Mouse (Mus musculus): Measurements from ENCODE around the gene Hspa8.
"Not testable (repeated sequence)": the region's sequence is repeated elsewhere in the genome, so short reads cannot be mapped to it uniquely, and the experiment has no call there.

The Hspa8 gene

DNA sequence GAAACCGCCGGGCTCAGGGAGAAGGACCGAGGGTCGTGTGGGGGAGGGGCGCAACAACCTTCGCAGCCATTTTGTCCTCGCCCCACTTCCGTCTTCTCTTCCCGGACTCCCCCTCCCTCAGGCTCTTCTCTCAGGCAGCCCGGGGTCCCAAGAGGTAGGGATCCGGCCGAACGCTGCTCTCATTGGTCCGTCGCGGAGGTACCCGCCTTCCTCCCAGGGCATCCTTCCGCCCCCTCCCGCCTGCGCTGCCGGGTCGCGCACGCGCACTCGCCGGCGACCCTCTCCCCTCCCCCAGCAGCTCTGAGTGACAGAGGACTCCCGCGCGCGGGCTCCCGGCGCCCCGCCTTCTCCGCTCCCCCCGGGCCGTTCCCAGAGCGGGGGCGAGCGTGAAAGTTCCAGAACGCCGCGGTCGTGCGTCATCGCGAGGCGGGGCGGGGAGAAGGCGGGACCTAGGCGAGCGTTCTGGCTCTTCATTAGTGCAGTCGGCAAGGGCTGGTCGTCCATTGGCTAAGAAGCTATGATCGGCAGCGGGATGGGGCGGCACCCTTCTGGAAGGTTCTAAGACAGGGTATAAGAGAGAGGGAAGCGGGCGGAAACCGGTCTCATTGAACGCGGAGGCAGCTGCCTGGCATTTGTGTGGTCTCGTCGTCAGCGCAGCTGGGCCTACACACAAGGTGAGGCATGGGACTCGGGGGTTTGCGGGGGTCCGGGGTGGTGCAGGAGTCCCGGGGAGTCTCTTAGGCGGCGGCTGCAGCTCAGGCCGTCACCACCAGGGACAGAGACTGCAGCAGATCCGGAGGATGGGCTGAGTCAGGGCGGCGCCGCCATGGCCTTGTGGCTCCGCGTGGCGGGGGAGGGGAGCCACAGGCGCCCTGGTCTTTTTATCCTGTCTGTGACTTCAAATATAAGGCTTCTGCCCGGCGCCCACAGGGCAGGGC lies at the start of gene Hspa8:
Hspa8 (plus strand) TSS at position 310 of the 938 bp plus-strand sequence.
- peak; percentile 100 for DNase-seq

DNA sequence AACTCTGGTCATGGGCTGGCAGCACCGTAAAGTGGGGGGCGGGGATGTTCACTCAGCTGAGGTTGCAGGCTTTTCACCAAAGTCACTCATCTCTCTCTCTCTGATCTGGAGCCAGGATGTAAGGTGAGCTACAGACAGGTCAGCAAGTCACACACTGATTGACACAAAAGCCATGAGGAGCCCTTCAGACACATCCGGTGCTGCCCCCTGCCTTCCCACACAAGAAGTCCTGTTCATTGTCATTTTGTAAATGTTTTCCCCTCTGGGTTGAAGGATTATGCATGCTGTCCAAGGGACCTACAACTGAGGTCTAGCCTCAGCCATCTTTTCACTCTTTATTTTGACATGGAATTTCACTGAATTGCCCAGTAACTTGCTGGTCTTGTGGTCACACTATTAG lies 49.0 kb upstream of the Hspa8 start:
- no peak for DNase-seq

DNA sequence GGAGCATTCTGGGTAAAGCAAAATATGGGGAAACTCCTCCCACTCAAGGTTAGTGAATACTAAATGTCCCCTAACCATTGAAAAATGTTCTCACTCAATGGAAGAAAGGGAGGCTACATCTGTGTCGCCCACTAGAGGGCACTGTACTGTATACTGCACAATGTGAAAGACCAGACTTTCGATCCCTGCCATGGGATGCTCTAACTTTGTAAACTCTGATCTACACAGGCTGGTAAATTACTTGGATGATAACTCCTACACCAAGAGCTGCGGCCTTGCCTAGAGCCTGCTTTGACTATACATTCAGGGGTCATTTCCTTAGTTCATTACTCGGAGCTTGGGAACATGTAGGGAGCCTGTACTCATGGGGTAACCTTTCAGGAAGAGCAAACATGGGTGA lies 44.4 kb upstream of the Hspa8 start:
- peak; percentile 39 for DNase-seq

DNA sequence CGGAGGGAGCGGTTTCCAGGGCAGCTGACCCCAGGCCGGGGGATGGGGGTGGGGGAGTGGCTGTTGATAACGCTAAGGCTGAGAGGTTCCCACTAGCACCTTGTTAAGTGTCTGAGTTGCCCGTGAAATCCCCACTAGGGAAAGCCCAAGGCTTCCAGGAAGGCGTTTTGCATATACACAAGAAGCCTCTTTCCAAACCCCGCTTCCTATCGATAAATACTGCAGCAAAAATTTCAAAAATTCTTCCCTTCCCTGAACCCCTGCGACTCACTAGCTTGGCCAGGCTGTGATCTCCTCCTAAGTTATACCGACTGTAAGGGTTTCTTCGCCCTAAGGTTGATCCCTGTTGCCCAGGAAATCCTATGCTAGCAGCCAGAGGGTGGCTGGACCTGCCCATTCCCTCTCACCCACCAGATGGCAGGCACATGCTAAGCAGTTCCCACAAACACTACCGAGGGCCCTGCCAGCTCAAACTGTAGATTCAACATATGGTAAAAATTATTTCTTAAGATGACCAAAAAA lies 43.6 kb upstream of the Hspa8 start:
- peak; percentile 70 for DNase-seq

DNA sequence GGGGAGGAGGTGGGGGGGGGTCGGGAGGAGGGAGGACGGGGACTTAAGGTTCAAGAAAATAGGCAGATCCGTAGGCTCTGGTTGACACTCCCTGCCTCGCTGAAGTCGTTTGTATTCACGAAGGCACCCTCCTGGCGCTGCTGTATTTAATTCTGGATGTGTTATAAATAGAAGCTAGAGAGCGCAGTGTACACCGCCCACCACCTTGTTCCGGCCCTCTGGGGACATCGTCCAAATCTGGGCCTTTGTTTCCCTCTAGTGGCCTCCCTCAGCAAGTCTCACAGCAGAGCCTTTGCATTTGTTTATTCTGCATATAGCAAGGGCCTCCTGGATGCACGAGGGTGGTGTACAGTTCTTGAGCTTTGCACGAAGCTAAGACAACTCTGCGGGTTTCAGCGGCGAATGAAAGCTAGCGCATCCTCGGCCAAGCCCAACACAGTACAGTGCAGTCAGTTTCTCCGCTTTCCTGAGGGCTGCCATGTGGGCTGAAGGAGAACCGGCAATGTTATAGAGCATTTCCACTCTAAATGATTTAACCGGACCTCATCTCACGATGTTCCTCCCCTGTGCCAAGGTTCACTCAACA lies 43.0 kb upstream of the Hspa8 start:
- peak; percentile 92 for DNase-seq

DNA sequence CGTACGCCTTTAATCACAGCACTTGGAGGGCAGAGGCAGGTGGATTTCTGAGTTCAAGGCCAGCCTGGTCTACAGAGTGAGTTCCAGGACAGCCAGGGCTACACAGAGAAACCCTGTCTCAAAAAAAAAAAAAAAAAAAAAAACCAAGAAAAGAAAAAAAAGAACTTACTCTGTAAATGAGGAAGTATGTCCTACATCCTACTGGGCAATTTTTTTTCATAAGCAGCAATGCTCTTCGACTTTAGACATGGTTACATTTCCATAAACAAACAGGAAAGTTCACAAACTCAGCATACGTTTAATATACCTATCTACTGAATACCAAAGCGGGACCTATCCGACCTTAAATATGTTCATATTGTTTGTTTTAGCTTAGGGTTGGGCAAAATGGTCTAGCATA lies 38.4 kb upstream of the Hspa8 start:
- no peak for DNase-seq

DNA sequence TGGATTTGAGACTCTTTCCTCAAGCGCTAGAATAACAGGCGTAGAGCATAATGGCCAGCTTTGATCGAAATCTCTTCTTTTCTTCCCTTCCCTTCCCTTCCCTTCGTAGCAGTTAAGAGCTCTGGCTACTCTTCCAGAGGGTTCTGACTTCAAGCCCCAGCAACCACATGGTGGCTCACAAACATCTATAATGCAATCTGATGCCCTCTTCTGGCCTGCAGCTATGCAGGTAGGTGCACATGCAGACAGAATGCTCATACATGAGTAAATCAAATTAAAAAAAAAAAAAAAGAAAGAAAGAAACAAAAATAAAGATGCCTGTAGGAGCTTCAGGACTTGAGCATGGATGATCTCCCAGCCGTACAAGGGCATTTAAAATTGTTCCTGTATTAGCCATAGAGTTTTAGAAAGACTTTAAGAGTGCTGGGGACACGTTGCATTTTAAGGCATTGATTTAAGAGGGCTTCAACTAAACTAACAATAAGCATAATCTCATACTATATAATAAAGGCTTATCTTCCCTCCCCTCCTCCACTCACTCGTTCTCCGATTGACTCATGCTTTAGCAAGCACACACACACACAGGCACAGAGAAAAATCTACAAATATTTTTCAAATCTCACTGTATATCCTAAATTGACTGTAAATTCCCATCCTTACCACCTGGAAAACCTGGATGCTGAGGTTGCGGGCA lies 35.8 kb upstream of the Hspa8 start:
- DNase-seq, result no peak

DNA sequence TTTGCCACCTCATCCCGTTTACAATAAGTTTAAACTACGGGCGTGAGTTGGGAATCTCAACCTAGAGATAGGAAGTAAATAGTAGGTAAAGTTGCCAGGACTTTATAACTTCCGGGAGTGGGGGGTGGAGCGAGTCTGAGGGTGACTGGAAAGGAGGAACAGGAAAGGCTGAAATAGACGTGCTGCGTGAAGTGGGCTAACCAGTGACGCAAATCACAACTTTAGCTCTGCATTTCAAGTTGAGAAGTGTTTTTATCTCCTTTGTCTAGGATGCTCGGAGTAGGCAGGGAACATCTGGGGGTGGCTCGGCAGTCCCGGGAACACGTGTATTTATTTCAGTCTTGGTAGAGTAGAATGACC lies 35.2 kb upstream of the Hspa8 start:
- peak; percentile 88 for DNase-seq

DNA sequence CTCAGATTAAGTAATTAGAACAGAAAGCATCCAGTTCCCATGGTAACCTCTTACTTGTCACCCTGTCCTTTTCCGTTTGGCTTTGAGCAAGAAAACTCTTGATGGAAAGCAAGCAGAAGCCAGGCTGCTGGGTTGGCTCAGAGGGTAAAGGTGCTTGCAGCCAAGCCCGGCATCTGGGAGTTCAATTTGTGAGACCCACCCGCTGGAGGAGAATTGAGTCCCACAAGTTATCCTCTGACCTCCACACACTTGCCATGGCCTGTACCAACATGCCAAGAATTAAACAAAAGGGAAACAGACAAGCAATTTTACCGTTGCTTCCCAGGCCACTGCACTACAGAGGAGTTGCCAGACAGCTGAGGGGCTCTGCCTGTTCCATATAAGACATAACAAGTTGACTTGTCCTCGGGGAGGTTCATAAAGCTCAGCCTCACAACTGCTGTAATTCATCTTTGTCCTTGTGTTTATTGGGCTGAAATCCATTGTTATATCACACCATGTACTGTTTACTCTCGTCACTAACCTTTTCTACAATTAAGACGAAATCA lies 34.7 kb upstream of the Hspa8 start:
- no peak for DNase-seq

DNA sequence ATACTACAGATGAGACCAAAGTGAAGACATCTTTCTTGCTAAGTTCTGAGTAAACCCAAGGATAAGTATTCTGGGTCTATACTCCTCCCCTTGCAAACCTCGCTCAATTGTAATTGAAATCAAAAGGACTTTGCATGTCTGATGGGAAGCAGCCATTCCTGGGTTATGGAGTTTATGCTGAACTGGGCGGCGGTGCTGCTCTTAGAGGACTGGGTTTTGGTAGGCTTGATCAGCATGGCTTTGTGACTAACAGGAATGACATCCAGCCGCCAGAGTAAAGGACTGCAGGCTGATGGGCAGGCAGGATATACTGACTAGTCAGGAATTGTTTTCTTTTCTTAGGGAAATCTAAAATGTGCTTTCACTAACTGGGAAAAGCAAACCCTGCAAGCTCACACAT lies 32.8 kb upstream of the Hspa8 start:
- no peak for DNase-seq

DNA sequence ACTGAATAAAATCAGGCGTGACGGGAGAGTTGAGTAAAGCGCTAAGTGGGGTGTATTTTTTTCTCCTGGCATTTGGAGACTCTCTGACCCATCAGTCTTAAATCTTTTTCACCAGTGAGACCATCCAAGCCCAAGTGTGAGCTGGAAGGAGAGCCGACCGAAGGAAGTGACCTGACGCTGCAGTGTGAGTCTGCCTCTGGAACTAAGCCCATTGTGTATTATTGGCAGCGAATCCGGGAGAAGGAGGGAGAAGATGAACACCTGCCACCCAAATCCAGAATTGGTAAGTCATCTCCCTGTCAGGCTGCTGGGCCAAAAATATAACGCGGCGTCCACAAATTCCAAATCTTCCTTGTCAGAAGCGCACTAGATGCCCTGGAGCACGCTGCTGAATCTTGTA lies 28.5 kb upstream of the Hspa8 start:
- DNase-seq, result no peak

DNA sequence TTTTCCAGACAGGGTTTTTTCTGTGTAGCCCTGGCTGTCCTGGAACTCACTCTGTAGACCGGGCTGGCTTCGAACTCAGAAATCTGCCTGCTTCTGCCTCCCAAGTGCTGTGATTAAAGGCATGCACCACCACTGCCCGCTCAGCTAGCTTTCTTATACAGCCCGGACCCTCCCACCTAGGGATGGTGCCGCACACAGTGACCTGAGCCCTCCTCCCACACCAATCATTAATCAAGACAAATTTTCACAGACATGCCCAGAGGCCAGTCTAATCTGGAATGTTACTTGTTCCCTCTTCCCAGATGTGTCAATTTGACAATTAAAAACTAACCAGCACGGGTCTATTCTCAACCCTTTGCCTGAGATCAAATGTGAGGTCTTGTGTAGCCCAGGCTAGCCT lies 27.6 kb upstream of the Hspa8 start:
- not testable (repeated sequence) for DNase-seq

DNA sequence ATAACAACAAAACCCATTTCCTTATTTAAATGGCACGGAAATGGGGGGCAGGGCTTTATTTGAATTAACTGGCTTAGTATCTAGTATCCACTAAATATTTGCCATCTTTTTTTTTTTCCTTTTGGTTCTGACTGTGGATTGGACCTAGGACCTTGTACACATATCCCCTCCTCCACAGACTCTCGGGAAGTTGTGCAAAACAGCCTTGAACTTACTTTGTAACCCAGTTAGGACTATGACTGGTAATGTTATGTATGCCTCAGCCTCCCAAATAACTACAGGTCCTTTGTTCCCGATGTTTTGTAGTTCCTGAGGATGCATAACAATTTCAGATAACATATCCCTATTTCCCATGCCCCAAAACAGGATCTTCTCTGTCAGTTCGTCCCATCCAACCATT lies 26.9 kb upstream of the Hspa8 start:
- DNase-seq, result no peak

DNA sequence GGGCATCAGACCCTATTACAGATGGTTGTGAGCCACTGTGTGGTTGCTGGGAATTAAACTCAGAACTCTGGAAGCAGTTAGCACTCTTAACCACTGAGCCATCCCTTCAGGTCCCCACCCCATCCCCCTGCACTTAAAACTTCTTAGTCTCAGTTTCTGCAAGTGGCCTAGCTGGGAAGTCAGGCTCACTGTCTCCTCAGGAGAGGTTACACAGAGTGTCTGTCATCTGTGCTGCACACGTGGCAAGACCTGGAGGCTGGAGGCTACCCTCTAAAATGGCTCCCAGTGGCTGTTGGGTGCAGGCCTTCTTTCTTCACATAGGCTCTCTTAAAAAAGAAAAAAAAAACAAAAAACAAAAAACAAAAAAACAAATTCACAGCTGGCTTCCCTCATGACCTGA lies 24.7 kb upstream of the Hspa8 start:
- no peak for DNase-seq

DNA sequence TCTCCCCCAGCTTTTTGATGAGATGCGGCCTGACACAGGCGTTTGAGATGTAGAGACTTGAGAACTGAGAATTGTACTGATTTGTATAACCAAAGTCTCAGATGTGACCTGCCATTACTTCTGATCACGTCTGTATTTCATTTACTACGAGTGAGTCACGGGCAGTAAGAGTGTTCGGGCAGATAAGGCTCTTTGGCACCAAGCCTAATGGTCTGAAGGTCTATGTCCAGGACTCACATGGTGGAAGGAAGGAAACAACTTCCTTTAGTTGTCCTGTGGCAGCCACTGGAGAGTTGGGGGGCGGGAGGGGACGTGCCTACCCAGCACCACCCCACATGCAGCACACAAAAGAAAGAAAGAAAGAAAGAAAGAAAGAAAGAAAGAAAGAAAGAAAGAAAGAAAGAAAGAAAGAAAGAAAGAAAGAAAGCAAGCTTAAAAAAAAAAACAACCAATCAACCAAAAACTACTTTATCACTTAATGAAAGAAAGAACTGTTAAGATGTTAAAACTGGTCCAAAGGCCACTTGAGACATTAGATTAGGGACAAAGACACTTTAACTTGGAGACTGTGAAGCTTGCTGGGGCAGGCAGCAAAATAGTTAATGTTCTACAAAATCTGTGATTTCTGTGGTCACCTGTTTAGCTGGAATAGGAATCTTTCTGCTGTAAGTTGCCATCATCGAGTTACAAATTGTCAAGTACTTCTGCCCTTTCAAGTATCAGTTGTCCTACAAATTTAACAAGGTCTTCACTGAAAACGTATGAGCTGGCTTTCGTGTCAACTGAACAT lies 24.1 kb upstream of the Hspa8 start:
- DNase-seq, result no peak

DNA sequence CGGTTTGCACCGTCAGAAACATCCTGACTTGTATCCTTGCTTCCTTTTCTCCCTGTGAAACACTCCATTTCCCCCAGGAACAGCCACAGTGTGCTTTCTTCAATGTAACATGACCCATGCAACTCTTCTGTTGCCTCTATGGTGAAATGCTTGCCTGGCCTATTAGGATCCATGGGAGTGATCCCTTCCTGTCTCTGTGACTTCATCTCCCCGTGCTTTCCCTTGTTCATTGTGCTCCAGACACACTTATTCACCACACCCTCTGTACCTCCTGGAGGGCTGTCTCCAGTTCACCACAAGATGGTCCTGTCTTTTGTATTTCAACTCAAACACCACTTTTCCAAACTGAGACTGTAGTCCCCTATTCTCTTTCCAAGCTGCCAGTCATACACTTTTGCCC lies 20.7 kb upstream of the Hspa8 start:
- DNase-seq, result no peak

DNA sequence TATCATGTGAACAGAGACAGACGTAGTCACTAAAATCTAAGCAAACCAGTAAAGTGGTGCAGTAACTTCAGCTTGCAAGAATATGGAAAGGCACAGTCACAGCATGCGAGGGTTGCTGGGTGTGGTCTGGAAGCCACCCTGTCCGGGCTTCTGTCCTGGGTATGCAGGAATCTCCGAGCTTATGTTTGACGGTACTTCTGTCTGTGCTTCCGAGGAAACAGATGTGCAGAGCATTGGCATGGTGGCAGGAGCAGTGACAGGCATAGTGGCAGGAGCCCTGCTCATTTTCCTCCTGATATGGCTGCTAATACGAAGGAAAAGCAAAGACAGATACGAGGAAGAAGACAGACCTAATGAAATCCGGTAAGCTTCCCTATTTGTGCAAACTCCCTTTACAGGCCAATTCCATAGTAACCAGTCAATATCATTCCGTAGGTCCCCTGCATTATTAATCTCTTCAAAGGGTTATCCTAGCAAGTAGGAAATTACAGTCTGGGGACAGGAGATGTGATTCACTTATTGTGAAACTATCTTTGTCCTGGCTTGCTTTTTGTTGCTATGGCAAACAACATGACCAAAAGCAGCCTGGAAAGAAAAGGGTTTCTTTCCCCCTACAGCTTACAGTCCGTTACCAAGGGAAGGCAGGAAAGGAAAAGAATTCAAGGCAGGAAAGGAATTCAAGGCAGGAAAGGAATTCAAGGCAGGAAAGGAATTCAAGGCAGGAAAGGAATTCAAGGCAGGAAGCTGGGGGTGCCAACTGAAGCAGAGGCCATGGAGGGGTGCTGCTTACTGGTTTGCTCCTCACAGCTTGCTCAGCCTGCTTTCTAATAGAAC lies 19.7 kb upstream of the Hspa8 start:
- DNase-seq, result no peak

DNA sequence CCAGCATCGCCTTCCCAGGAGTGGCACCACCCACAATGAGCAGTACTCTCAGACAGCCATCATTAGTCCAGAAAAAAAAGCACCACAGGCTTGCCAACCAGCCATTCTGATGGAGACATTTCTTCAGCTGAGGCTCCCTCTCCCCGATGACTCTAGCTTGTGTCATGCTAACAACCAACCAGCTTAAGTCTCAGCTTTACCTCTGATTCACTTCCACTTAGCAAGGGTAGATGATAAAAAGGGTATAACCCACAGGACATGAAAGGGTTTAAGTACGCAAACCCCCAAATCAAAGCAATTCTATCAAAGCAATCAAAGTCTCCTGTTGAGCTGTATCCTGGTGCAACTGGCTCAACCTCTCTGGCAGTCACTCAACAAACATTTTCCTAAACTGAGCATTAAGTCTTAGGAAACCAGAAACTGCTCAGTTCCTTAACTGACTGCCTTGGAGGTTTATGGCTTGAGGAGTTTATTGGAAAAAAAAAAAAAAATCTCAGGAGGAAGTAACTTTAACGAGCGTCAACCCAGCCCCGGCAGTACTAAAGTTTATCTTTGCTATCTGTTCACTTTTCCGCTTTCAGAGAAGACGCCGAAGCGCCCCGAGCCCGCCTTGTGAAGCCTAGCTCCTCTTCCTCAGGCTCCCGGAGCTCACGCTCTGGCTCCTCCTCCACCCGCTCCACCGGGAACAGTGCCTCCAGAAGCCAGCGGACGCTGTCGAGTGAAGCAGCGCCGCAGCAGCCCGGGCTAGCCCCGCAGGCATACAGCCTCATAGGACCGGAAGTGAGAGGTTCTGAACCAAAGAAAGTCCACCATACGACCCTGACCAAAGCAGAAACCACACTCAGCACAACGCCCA lies 18.8 kb upstream of the Hspa8 start:
- DNase-seq, result no peak

DNA sequence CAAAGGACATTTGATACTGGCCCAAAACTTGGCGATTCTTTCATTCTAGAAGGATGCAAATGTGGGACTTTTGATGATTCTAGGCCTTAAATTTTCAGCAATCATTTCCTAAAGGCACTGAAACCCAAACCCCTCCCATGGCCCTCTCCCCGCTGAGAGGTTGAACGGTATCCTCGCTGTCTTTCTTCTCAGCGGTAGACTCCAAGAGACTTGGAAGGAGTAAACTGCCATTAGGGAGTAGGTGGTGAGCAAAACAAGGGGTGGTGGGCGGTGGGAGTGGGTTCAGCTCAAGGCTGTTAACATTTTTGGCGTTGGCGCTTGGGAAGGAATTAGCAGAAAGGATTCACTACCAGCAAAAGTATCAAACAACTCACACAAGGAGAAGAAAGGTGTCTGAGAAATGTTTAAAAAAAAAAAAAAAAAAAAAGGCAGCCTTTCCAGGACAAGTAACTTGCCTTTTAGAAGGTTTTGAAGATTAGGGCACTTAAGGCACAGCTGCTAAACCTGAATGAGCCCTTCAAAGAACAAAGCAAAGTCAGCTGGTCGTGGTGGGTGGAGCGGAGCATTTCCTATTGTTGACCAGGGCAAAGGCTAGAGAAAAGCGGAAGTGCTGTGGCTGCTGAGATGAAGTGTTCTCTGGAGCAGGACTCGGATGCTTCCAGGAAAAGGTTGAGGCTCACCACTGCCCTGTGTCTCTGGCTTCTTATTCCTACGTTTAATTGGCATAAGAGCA lies 17.0 kb upstream of the Hspa8 start:
- DNase-seq, result no peak

All from right cerebral cortex, adult 18-20 months (tissue).